9 mouse cellular contexts compared by ENCODE assay signal in genomic region chr2:118846246-118846645, GRCm38 (mm10). TPM values are rescaled to one million over a fixed set of nuclear protein-coding genes. Genes with fewer than 3 reads are reported as not detected.
DNase-seq lines count a peak whose midpoint lies in the region; TF ChIP-seq lines count a peak whose summit lies in the region.
"Had no signal": no experiment of that assay in that cellular context is flagged by ENCODE, and none has a peak within 500 bp of the region (broad histone marks: within the 10 kb centered on the region; RNA-seq: fewer than 3 reads in every experiment).

No protein-coding gene starts in this region.

- H3K27me3 ChIP-seq in cerebellum, adult 2 months (ENCODE audit: control insufficient read depth, insufficient read depth, low read length): no peaks in the 10 kb centered on the region

- no peak for TF ChIP-seq POLR2A in cerebellum, adult 2 months (IDR thresholded peaks at IDR 0.05; ENCODE audit: borderline replicate concordance, insufficient read depth, low read length)

- no peak for TF ChIP-seq CTCF in cerebellum, adult 2 months (IDR thresholded peaks at IDR 0.05; ENCODE audit: borderline replicate concordance, insufficient read depth, low read depth, low read length)

- no peak overlapping the region for H3K27ac ChIP-seq in cerebellum, adult 2 months (ENCODE audit: insufficient read depth, low read length)

- WGBS in cerebellum, adult 2 months: 24% methylated on average over 7 of the region's 7 CpGs

- H3K4me3 ChIP-seq in cerebellum, adult 2 months (replicated peaks; ENCODE audit: insufficient read depth, low read depth, low read length): no peak overlapping the region
- H3K4me3 ChIP-seq: myocyte had no signal

- 0 out of 2 replicates have a peak, but pooled peaks cover 2% of the 10 kb centered on the region for H3K4me1 ChIP-seq in cerebellum, adult 2 months (ENCODE audit: control insufficient read depth, insufficient read depth, low read length)

- DNase-seq in cerebellum, adult 2 months: peak; percentile 16 to 33
- no peak for DNase-seq in cerebellum, adult 11 months
- peak; percentile 13 for DNase-seq in ovary, postnatal 36 days (ENCODE audit: low spot score)
- DNase-seq in ovary, postnatal 14 days (ENCODE audit: low spot score): no peak
- DNase-seq in kidney, postnatal 4 days: peak; percentile 34 to 56
- DNase-seq in thymus, postnatal 25 days: peak; percentile 82
- no peak for DNase-seq in gastrocnemius, postnatal 14 days
- no peak for DNase-seq in Muller cell, postnatal 12 days (ENCODE audit: inconsistent ontology term)

- intact Hi-C loops in gastrocnemius, postnatal 14 days (cut with DNase I; ENCODE audit: low total_unique reads): no loop called here

RNA-seq across cellular contexts. Expression of gene Ivd, which starts 15.5 kb away (rescaled TPM):
- 128 and 134 TPM in 2 replicates for polyA plus RNA-seq in cerebellum, adult 2 months (2012; rRNA removed)
- total RNA-seq in gastrocnemius, postnatal 14 days (2021): 10 to 100 TPM; 68.8 to 85.3 TPM

RNA-seq across cellular contexts. Expression of gene Knstrn, which starts 32.4 kb away (rescaled TPM):
- 1.6 and 2.1 TPM in 2 replicates for polyA plus RNA-seq in cerebellum, adult 2 months (2012; rRNA removed)
- 1 to 10 TPM; 3.8 to 4.1 TPM for total RNA-seq in gastrocnemius, postnatal 14 days (2021)

RNA-seq across cellular contexts. Expression of gene Bahd1, which starts 53.9 kb away (rescaled TPM):
- polyA plus RNA-seq in cerebellum, adult 2 months (2012; rRNA removed): 16.6 and 16.7 TPM in 2 replicates
- total RNA-seq in gastrocnemius, postnatal 14 days (2021): 1 to 10 TPM; 4.9 to 5.0 TPM

Comparison
In these comparisons a context has a peak if more than half of its experiments do, and no peak if none do; other contexts are left out.
1. DNase-seq: peak in cerebellum, adult 2 months (2 of 2), ovary, postnatal 36 days (single experiment), kidney, postnatal 4 days (2 of 2) and thymus, postnatal 25 days (single experiment); none in cerebellum, adult 11 months (single experiment), ovary, postnatal 14 days (single experiment), gastrocnemius, postnatal 14 days (single experiment) and Muller cell, postnatal 12 days (single experiment).